In genomic region chr2:27771936-27772335, GRCm38 (mm10) we compare ENCODE assay signal across 9 mouse cellular contexts.
DNase-seq lines count a peak whose midpoint lies in the region; ATAC-seq and TF ChIP-seq lines count a peak whose summit lies in the region.
"Had no signal": no experiment of that assay in that cellular context is flagged by ENCODE, and none has a peak within 500 bp of the region (broad histone marks: within the 10 kb centered on the region; RNA-seq: fewer than 3 reads in every experiment).

No protein-coding gene starts in this region.

- WGBS in forebrain, embryonic 14.5 days, result 27% methylated on average over 7 of the region's 7 CpGs
- WGBS in forebrain, embryonic 16.5 days, result 28% methylated on average over 7 of the region's 7 CpGs
- 23% methylated on average over 7 of the region's 7 CpGs for WGBS in intestine, embryonic 14.5 days

- H3K4me1 ChIP-seq in forebrain, embryonic 14.5 days (ENCODE audit: control insufficient read depth, insufficient read depth, low read length), result no peaks in the 10 kb centered on the region
- H3K4me1 ChIP-seq in forebrain, embryonic 16.5 days (replicated peaks; ENCODE audit: control insufficient read depth, insufficient read depth, low read length), result no peaks in the 10 kb centered on the region
- H3K4me1 ChIP-seq in intestine, embryonic 14.5 days (replicated peaks; ENCODE audit: control insufficient read depth, insufficient read depth, low read length), result peaks cover 57% of the 10 kb centered on the region
- H3K4me1 ChIP-seq: neural tube, embryonic 12.5 days had no signal

- ATAC-seq in forebrain, embryonic 14.5 days, result peak; percentile 55; the same call in 1 of the 2 replicates
- no peak; the same call in 1 of the 2 replicates for ATAC-seq in forebrain, embryonic 16.5 days
- ATAC-seq in intestine, embryonic 14.5 days (replicated peaks; ENCODE audit: low FRiP score, low TSS enrichment, low read depth), result peak; percentile 44

- no peak overlapping the region for H3ac ChIP-seq in myocyte (ENCODE audit: control insufficient read depth, insufficient read length)

- H3K9me3 ChIP-seq in forebrain, embryonic 14.5 days (replicated peaks; ENCODE audit: control insufficient read depth, low read length), result no peaks in the 10 kb centered on the region
- no peaks in the 10 kb centered on the region for H3K9me3 ChIP-seq in forebrain, embryonic 16.5 days (ENCODE audit: control insufficient read depth, low read length)
- no peaks in the 10 kb centered on the region for H3K9me3 ChIP-seq in intestine, embryonic 14.5 days (ENCODE audit: control insufficient read depth, low read length)
- H3K9me3 ChIP-seq: neural tube, embryonic 12.5 days had no signal

- no peaks in the 10 kb centered on the region for H3K36me3 ChIP-seq in forebrain, embryonic 14.5 days (ENCODE audit: control insufficient read depth, insufficient read depth, low read length)
- H3K36me3 ChIP-seq in forebrain, embryonic 16.5 days (ENCODE audit: control insufficient read depth, insufficient read depth), result no peaks in the 10 kb centered on the region
- no peaks in the 10 kb centered on the region for H3K36me3 ChIP-seq in intestine, embryonic 14.5 days (ENCODE audit: control insufficient read depth, insufficient read depth, low read length)
- no peaks in the 10 kb centered on the region for H3K36me3 ChIP-seq in myocyte (ENCODE audit: control insufficient read depth, insufficient read depth)
- H3K36me3 ChIP-seq in splenic B cell, adult 2 months (ENCODE audit: control insufficient read depth, insufficient read depth, low read length, poor library complexity, severe bottlenecking), result no peaks in the 10 kb centered on the region
- H3K36me3 ChIP-seq: neural tube, embryonic 12.5 days had no signal

- H3K79me2 ChIP-seq in myocyte (ENCODE audit: control insufficient read depth, insufficient read depth), result peaks cover 2% of the 10 kb centered on the region

- DNase-seq in forebrain, embryonic 14.5 days (ENCODE audit: low spot score), result peak; percentile 74
- DNase-seq in cerebellum, adult 11-12 months, result peak; percentile 50
- peak; percentile 88 for DNase-seq in gastrocnemius, adult 18-20 months (ENCODE audit: low spot score)
- peak; percentile 96 for DNase-seq in intestine, embryonic 14.5 days (ENCODE audit: low spot score)
- DNase-seq in left cerebral cortex, postnatal 36 days (ENCODE audit: low spot score in 2 of 2), result peak; percentile 68 to 70
- DNase-seq in splenic B cell, adult 2 months (ENCODE audit: low read depth, low spot score), result peak; percentile 52

- no peak overlapping the region for H3K4me3 ChIP-seq in forebrain, embryonic 14.5 days (ENCODE audit: low read depth, low read length)
- no peak overlapping the region for H3K4me3 ChIP-seq in forebrain, embryonic 16.5 days (replicated peaks; ENCODE audit: low read length)
- no peak overlapping the region for H3K4me3 ChIP-seq in intestine, embryonic 14.5 days (ENCODE audit: low read depth, low read length)
- H3K4me3 ChIP-seq in myocyte, result no peak overlapping the region
- H3K4me3 ChIP-seq: neural tube, embryonic 12.5 days had no signal

- intact Hi-C loops in left cerebral cortex, postnatal 36 days (cut with DNase I), result loop anchor here (2.0 to 5.0 kb wide), 5 partner anchors 115 to 430 kb away; partner anchors contain the start of gene Col5a1

- no peak for TF ChIP-seq POLR2A in myocyte (IDR thresholded peaks at IDR 0.05; ENCODE audit: insufficient read length, low read depth)

- no peak overlapping the region for H3K4me2 ChIP-seq in forebrain, embryonic 14.5 days (ENCODE audit: low read length)
- no peak overlapping the region for H3K4me2 ChIP-seq in forebrain, embryonic 16.5 days (ENCODE audit: low read length)
- H3K4me2 ChIP-seq in intestine, embryonic 14.5 days (ENCODE audit: low read length), result no peak overlapping the region
- peak overlapping the region; percentile 30 for H3K4me2 ChIP-seq in myocyte (ENCODE audit: low read depth)
- H3K4me2 ChIP-seq: neural tube, embryonic 12.5 days had no signal

- no peaks in the 10 kb centered on the region for H3K27me3 ChIP-seq in forebrain, embryonic 14.5 days (replicated peaks; ENCODE audit: control insufficient read depth, insufficient read depth, low read length)
- H3K27me3 ChIP-seq in forebrain, embryonic 16.5 days (replicated peaks; ENCODE audit: control insufficient read depth, insufficient read depth, low read length), result no peaks in the 10 kb centered on the region
- no peaks in the 10 kb centered on the region for H3K27me3 ChIP-seq in intestine, embryonic 14.5 days (replicated peaks; ENCODE audit: control insufficient read depth, insufficient read depth, low read length)
- no peaks in the 10 kb centered on the region for H3K27me3 ChIP-seq in myocyte (ENCODE audit: control insufficient read depth, insufficient read depth, insufficient read length)
- no peaks in the 10 kb centered on the region for H3K27me3 ChIP-seq in splenic B cell, adult 2 months (ENCODE audit: control insufficient read depth, insufficient read depth, low read length, poor library complexity, severe bottlenecking)
- H3K27me3 ChIP-seq: neural tube, embryonic 12.5 days had no signal

- H3K27ac ChIP-seq in forebrain, embryonic 14.5 days (ENCODE audit: low read depth, low read length), result no peak overlapping the region
- no peak overlapping the region for H3K27ac ChIP-seq in forebrain, embryonic 16.5 days (ENCODE audit: low read length)
- H3K27ac ChIP-seq in intestine, embryonic 14.5 days (ENCODE audit: low read depth), result peak overlapping the region; percentile 54; the same call in 1 of the 2 replicates
- H3K27ac ChIP-seq: neural tube, embryonic 12.5 days had no signal

- no peak overlapping the region for H3K9ac ChIP-seq in forebrain, embryonic 14.5 days (ENCODE audit: low read length)
- H3K9ac ChIP-seq in forebrain, embryonic 16.5 days (replicated peaks; ENCODE audit: low read depth, low read length), result no peak overlapping the region
- H3K9ac ChIP-seq in intestine, embryonic 14.5 days (ENCODE audit: low read length), result no peak overlapping the region
- H3K9ac ChIP-seq: neural tube, embryonic 12.5 days had no signal

TF ChIP-seq in myocyte, 11 proteins besides CTCF, POLR2A, EP300 and RAD21:
- TF ChIP-seq MYOD1 (IDR thresholded peaks at IDR 0.05; ENCODE audit: control insufficient read depth in 1 of 3, insufficient read length in 2 of 3, low read depth in 2 of 3) (peak in 2 of 3 experiments; percentile 0 to 27), CEBPB (IDR thresholded peaks at IDR 0.05; ENCODE audit: insufficient read depth, poor library complexity, severe bottlenecking) (0 out of 2 replicates have a peak, but pooled peaks have one; percentile 32), REST (IDR thresholded peaks at IDR 0.05; ENCODE audit: insufficient read depth, insufficient read length) (no peak), MYOG (IDR thresholded peaks at IDR 0.05; ENCODE audit: control insufficient read depth in 1 of 3, insufficient read depth in 1 of 3, insufficient read length in 2 of 3, low read depth in 2 of 3) (peak in 2 of 3 experiments; percentile 31 to 72), E2F4 (IDR thresholded peaks at IDR 0.05; ENCODE audit: insufficient read depth) (no peak), TCF12 (IDR thresholded peaks at IDR 0.05; ENCODE audit: insufficient read depth, poor library complexity, severe bottlenecking) (no peak), SRF (IDR thresholded peaks at IDR 0.05; ENCODE audit: control insufficient read depth, insufficient read length, low read depth) (no peak)
